Mouse (Mus musculus) embryonic fibroblast, embryonic 13.5 days (primary cell): ENCODE measurements around the gene Ehd3.

ENCODE experiments used
- CTCF ChIP-seq: IDR thresholded peaks from 2 replicates; pipeline ENCODE4 v1.5.1; 2011; ENCODE audit warnings: mild to moderate bottlenecking, control low read depth, low read length, moderate library complexity, borderline replicate concordance; ENCODE audit not compliant: insufficient read depth
- POLR2A ChIP-seq: IDR thresholded peaks from 2 replicates; pipeline ENCODE4 v1.6.1; 2011; ENCODE audit warnings: low read depth, mild to moderate bottlenecking, control low read depth, low read length, moderate library complexity

DNA sequence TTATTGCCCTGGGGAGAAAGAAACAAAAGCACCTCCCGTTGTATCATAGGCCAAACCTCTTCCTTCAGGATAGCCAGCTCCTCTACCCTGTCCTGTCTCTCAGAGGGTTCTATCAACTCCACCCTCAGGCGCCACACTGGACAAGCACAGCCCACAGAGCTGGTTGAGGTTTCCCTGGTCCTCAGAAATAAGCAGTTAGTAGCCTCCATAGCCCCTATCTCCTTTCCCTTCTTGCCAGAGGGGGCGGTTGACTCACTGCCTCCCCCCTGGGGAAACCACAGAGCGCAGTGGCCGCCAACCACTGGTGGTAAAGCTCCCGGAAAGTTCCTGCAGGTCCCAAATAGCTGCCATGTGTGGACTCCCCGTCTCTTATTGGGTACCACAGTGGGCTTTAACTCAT lies 71.7 kb downstream of the Ehd3 start:
- no peak for TF ChIP-seq CTCF
- TF ChIP-seq POLR2A = no peak
